Mouse (Mus musculus) heart, embryonic 15.5 days (tissue): ENCODE data around the gene Camta1. TPM values are rescaled to one million over a fixed set of nuclear protein-coding genes. Genes with fewer than 3 reads are reported as not detected.

Experiments used
- ATAC-seq: fragments of 200-750 bp; cut with Nextera tagmentation; replicated peaks from 2 replicates; pipeline ENCODE4 v1.8.0; 2017; ENCODE audit warnings: low read depth, moderate TSS enrichment; ENCODE audit not compliant: insufficient number of reproducible peaks, insufficient read depth, low FRiP score
- H3K27ac ChIP-seq: fragments of 300-500 bp; sonication (generic); 2 replicates; pipeline ENCODE4 v1.5.1; 2015; ENCODE audit warnings: mild to moderate bottlenecking, inconsistent platforms
- H3K27me3 ChIP-seq: fragments of 300-500 bp; sonication (generic); 2 replicates; pipeline ENCODE4 v1.6.1; 2015; ENCODE audit warnings: inconsistent platforms
- H3K36me3 ChIP-seq: fragments of 300-500 bp; sonication (generic); 2 replicates; pipeline ENCODE4 v1.6.1; 2015; ENCODE audit warnings: mild to moderate bottlenecking, inconsistent platforms
- H3K4me1 ChIP-seq: fragments of 300-500 bp; sonication (generic); replicated peaks from 2 replicates; pipeline ENCODE4 v1.6.1; 2015; ENCODE audit warnings: inconsistent platforms
- H3K4me2 ChIP-seq: fragments of 300-500 bp; sonication (generic); 2 replicates; pipeline ENCODE4 v1.6.1; 2015; ENCODE audit warnings: inconsistent platforms, mild to moderate bottlenecking, moderate library complexity
- H3K4me3 ChIP-seq: fragments of 300-500 bp; sonication (generic); 2 replicates; pipeline ENCODE4 v1.5.1; 2015; ENCODE audit warnings: mild to moderate bottlenecking, inconsistent platforms
- H3K9ac ChIP-seq: fragments of 300-500 bp; sonication (generic); 2 replicates; pipeline ENCODE4 v1.6.1; 2015; ENCODE audit warnings: mild to moderate bottlenecking, inconsistent platforms
- H3K9me3 ChIP-seq: fragments of 300-500 bp; sonication (generic); replicated peaks from 2 replicates; pipeline ENCODE4 v1.6.1; 2016; ENCODE audit warnings: inconsistent platforms
- WGBS: fragments of 180-500 bp; shearing (Covaris S2); methylation state at CpG from one replicate; pipeline ENCODE4 v1.1.7; 2015; ENCODE audit warnings: mixed read lengths; 5-methylcytosine and 5-hydroxymethylcytosine counted together
- polyA plus RNA-seq: library from polyadenylated mRNA; unstranded; fragments of >200 nt; fragmentation: Nextera tagmentation; extraction: Ambion mirVana; gene quantifications from 2 replicates; pipeline ENCODE4 v1.2.1, GENCODE M21; 2015

Gene Camta1
- polyA plus RNA-seq, 1 experiment from 2014 or later = 165 TPM

DNA sequence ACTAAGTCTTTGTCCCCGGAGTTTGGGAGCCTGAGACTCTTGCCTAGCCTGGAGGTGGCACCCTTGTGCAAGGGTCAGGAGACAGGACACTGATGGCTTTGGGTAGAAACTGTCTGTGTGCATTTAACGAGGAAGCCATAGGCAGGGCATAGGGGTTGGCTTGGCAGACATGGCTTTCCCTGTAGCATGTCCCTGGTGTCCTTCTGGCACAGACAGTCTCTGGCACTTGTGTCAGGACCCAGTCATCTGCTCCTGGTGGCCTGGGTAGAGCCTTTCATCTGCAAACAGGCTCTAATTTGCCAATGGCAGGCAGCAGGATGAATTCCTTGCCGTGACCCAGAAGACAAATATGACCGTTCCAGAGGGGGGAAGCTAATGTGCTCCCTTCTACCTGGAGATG, 700.7 kb downstream of the Camta1 start:
- no peak overlapping the region for H3K4me2 ChIP-seq
- no peaks in the 10 kb centered on the region for H3K9me3 ChIP-seq
- no peak overlapping the region for H3K9ac ChIP-seq
- no peak overlapping the region for H3K27ac ChIP-seq
- H3K4me1 ChIP-seq = peaks cover 9% of the 10 kb centered on the region
- H3K36me3 ChIP-seq = no peaks in the 10 kb centered on the region
- no peak for ATAC-seq
- peaks cover 43% of the 10 kb centered on the region; the same call in 1 of the 2 replicates for H3K27me3 ChIP-seq
- H3K4me3 ChIP-seq = no peak overlapping the region
- 53% methylated on average over 4 of the region's 4 CpGs for WGBS

DNA sequence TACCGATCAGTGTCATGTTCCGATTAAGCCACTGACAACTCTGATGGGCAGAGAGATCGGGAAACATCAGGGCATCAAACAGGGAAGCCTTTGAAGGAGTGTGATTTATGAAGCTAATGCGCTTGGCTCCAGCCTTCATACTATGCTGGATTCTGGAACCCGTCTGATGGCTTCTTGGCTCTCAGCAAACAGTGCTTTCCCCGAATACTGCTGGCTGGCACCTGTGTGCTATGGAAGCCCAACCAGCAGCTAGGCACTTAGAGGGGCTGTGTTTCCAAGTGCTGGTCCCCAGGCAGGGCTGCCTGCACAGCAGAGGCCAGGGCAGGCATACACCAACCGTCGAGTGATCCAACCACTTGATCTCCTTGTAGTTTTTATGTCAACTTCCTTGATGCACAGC, 701.2 kb downstream of the Camta1 start:
- Histone ChIP-seq H3K27me3 (peaks cover 43% of the 10 kb centered on the region; the same call in 1 of the 2 replicates), H3K36me3 (no peaks in the 10 kb centered on the region), H3K4me3 (no peak overlapping the region), H3K9me3 (no peaks in the 10 kb centered on the region), H3K27ac (no peak overlapping the region), H3K4me1 (peaks cover 5% of the 10 kb centered on the region), H3K4me2 (no peak overlapping the region), H3K9ac (no peak overlapping the region)
- ATAC-seq = no peak
- WGBS = 69% methylated on average over 8 of the region's 8 CpGs

DNA sequence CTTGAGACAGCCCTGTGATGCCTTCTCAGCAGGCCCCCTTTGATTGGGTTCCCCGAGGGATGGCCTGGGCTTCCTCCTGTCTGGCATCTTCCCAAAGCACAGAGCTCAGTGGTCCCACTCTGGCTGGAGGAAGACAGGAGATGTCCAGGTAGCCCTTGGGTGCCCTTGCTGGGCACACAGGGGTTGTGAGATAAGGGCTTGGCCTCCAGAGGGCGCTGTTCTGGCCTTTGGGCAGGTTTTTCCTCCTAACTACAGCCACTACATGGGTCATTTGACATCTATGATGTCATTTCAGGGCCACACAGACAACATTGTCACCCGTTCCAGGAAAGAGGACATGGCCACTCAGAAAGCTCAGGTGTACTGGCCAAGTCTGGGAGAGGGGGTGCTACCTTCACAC, 703.4 kb downstream of the Camta1 start:
- no peak overlapping the region for H3K4me3 ChIP-seq
- H3K27ac ChIP-seq = no peak overlapping the region
- ATAC-seq = no peak
- no peak overlapping the region for H3K4me2 ChIP-seq
- no peaks in the 10 kb centered on the region for H3K9me3 ChIP-seq
- no peak overlapping the region for H3K9ac ChIP-seq
- H3K27me3 ChIP-seq = peaks cover 39% of the 10 kb centered on the region; the same call in 1 of the 2 replicates
- 0 out of 2 replicates have a peak, but pooled peaks cover 2% of the 10 kb centered on the region for H3K4me1 ChIP-seq
- H3K36me3 ChIP-seq = no peaks in the 10 kb centered on the region
- 45% methylated on average over 3 of the region's 3 CpGs for WGBS

DNA sequence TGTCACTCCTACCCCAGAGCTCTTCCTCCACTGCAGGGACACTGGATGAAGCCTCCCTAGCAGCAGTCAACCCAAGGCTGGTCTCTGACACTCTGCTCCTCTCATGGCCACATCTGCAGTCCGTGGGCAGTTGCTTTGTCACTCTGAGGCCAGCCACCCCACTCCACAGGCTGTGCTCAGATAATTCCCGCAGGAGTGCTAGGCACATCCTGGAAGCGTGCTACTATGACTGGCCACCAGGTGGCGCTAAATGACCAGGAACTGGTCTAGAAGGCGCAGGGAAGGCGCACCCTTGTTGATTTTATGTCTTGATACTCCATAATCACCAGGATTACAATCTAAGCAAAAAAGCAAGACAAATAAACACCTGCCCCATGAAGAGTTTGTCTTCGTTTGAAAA, 704.8 kb downstream of the Camta1 start:
- H3K9me3 ChIP-seq = no peaks in the 10 kb centered on the region
- peaks cover 37% of the 10 kb centered on the region; the same call in 1 of the 2 replicates for H3K27me3 ChIP-seq
- 0 out of 2 replicates have a peak, but pooled peaks cover 2% of the 10 kb centered on the region for H3K4me1 ChIP-seq
- no peak for ATAC-seq
- H3K36me3 ChIP-seq = no peaks in the 10 kb centered on the region
- no peak overlapping the region for H3K9ac ChIP-seq
- H3K27ac ChIP-seq = no peak overlapping the region
- H3K4me2 ChIP-seq = no peak overlapping the region
- H3K4me3 ChIP-seq = no peak overlapping the region
- 3% methylated on average over 7 of the region's 7 CpGs for WGBS

DNA sequence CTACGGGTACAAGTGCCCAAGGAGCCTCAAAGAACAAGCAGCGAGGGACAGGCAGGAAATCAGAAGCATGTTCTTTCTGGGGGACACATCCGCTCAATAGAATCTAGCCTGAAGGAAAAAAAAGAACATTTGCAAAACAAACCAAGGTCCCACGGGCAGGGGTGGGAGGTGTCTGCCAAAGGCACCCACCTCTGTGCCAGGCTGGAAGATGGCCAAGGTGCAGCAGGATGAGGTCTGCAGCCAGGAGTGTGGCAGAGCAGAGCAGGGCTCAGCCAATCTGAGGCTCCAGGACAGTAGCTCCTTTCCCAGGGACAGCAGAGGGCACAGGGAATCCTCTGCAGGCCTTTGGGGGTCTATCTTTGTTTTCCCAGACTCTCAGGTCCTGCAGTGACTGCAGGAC, 706.1 kb downstream of the Camta1 start:
- WGBS = 61% methylated on average over 4 of the region's 4 CpGs
- no peak overlapping the region for H3K27ac ChIP-seq
- H3K27me3 ChIP-seq = peaks cover 35% of the 10 kb centered on the region; the same call in 1 of the 2 replicates
- H3K4me1 ChIP-seq = peaks cover 10% of the 10 kb centered on the region; the same call in 1 of the 2 replicates
- H3K9me3 ChIP-seq = no peaks in the 10 kb centered on the region
- H3K4me2 ChIP-seq = no peak overlapping the region
- no peak for ATAC-seq
- H3K9ac ChIP-seq = no peak overlapping the region
- H3K36me3 ChIP-seq = no peaks in the 10 kb centered on the region
- H3K4me3 ChIP-seq = no peak overlapping the region

DNA sequence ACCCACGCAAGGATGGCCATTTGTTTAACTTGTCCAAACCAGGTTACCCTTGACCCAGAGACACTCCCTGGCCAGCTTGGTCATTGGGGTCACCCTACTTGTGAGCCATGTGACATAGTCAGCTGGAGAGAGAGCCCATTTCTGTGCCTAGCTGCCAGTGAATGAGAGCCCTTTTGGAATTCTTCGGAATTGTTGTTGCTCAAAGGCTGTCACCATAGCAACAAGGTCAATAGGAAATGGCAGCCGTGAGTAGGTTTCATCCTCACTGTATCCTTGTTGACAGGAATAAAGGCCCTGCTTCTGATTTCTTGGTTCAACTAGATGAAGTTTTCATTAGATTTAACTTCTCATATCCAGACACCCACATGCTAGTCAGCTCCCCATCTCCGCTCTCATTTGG, 707.4 kb downstream of the Camta1 start:
- WGBS = 47% methylated on average over 4 of the region's 4 CpGs
- Histone ChIP-seq H3K36me3 (no peaks in the 10 kb centered on the region), H3K9ac (no peak overlapping the region), H3K4me2 (no peak overlapping the region), H3K9me3 (no peaks in the 10 kb centered on the region), H3K4me3 (no peak overlapping the region), H3K27me3 (peaks cover 35% of the 10 kb centered on the region), H3K4me1 (peaks cover 10% of the 10 kb centered on the region; the same call in 1 of the 2 replicates), H3K27ac (no peak overlapping the region)
- no peak for ATAC-seq

DNA sequence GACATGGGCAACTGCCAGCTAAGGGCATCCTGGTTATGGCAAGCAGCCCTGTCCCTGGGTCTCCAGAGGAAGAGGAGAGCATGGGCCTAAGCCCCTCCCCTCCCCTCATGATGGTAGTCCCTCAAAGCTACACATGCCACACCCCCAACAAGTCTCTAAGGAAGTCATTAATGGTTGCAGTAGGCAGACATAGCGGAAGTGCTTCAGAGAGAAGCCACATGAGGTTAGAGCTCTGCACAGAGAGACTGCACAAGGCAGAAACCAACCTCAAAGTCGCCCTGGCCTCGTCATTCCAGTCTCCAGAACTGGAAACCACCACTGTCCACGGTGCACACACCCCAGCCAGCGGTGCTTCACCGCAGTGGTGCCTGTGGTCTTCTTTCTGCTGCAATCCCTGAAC, 709.7 kb downstream of the Camta1 start:
- Histone ChIP-seq H3K4me2 (no peak overlapping the region), H3K36me3 (no peaks in the 10 kb centered on the region), H3K4me3 (no peak overlapping the region), H3K9ac (no peak overlapping the region), H3K4me1 (peaks cover 10% of the 10 kb centered on the region; the same call in 1 of the 2 replicates), H3K27me3 (peaks cover 39% of the 10 kb centered on the region), H3K27ac (no peak overlapping the region), H3K9me3 (no peaks in the 10 kb centered on the region)
- no peak; the same call in 1 of the 2 replicates for ATAC-seq
- WGBS = 69% methylated on average over 6 of the region's 6 CpGs

DNA sequence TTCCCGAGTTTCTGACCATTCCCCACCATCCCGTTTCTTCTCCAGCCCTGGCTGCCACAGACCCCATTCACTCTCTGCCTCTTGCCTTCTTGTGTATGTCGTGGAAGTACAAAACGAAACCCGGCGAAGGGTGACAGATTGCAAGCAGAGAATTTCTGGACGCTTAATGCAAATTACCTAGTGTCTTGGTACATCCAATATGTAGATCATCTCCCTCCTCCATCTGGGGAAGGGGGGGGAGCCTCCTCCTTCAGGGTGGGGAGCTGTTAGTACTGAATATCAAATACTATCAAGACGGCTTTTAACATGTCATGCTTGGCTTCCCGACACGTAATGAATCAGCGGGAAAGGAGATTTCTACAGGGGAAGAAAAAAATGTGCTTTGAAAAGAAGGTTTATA, 710.8 kb downstream of the Camta1 start:
- Histone ChIP-seq H3K27ac (no peak overlapping the region), H3K4me2 (no peak overlapping the region), H3K9ac (no peak overlapping the region), H3K9me3 (no peaks in the 10 kb centered on the region), H3K27me3 (peaks cover 30% of the 10 kb centered on the region), H3K4me3 (no peak overlapping the region), H3K36me3 (no peaks in the 10 kb centered on the region), H3K4me1 (peaks cover 8% of the 10 kb centered on the region; the same call in 1 of the 2 replicates)
- no peak for ATAC-seq
- WGBS = 72% methylated on average over 11 of the region's 11 CpGs

DNA sequence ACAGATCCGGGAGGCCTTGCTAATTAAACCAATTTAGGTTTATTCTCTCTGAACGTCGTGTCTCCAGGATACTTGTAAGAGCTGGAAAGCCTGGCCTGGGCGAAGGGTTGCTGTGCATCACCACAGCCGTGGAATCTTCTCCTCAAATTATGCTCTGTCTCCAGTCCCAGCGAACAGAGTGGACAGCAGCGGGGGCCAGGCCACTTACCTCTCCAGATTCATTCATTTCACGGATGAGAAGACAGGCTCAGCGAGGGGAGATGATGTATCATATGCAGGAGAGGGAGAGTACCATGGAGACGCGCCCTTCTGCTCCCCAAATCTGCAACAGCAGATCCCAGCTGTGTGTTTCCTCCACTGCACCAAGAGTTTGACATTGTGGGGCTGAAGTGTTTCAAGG, 711.6 kb downstream of the Camta1 start:
- H3K27me3 ChIP-seq = peaks cover 29% of the 10 kb centered on the region
- no peaks in the 10 kb centered on the region for H3K36me3 ChIP-seq
- H3K27ac ChIP-seq = no peak overlapping the region
- H3K4me3 ChIP-seq = no peak overlapping the region
- no peak overlapping the region for H3K4me2 ChIP-seq
- H3K9me3 ChIP-seq = no peaks in the 10 kb centered on the region
- ATAC-seq = no peak
- no peak overlapping the region for H3K9ac ChIP-seq
- 73% methylated on average over 11 of the region's 11 CpGs for WGBS
- peaks cover 8% of the 10 kb centered on the region; the same call in 1 of the 2 replicates for H3K4me1 ChIP-seq

DNA sequence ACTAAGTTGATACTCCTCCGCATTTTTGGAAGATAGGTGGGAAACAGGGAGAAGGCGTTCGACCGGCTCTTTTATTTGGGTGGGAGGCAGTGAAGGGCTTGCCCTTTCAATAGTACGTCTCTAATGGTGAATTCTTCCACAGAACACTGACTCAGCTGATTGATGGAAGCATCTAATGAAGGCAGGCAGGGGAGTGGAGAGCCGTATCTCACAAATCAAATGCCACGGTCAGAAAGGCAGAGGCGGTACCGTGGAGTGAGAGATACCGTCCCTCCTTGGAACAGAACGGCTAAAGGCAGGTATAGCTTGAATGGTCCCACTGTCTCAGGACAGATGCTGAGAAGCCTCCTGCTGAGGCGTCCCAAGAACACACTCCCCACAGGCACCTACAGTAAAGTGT, 714.1 kb downstream of the Camta1 start:
- peaks cover 19% of the 10 kb centered on the region for H3K27me3 ChIP-seq
- no peak overlapping the region for H3K4me2 ChIP-seq
- 44% methylated on average over 12 of the region's 12 CpGs for WGBS
- H3K9ac ChIP-seq = no peak overlapping the region
- no peak for ATAC-seq
- no peak overlapping the region for H3K4me3 ChIP-seq
- peaks cover 8% of the 10 kb centered on the region; the same call in 1 of the 2 replicates for H3K4me1 ChIP-seq
- no peaks in the 10 kb centered on the region for H3K36me3 ChIP-seq
- no peak overlapping the region for H3K27ac ChIP-seq
- no peaks in the 10 kb centered on the region for H3K9me3 ChIP-seq

DNA sequence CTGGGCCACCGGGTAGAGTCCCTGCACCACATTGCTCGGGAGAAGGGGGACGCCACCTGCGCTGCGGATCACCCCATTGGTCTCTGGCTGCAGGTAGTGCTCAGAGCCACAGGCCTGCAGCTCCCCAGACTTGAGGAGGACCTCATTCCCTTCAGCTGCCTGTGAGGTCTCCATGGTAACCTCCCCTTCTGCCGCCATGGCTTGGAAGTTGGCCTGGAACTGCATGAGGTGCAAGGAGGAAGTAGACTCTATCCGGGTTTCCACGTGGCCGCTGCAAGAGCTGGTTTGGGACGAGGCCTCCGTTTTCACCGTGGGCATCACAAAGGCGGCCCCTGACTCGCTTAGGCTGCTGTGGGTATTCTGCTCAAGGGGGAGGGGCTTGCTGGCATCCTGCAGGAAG, 717.6 kb downstream of the Camta1 start:
- Histone ChIP-seq H3K27me3 (peaks cover 17% of the 10 kb centered on the region; the same call in 1 of the 2 replicates), H3K4me3 (no peak overlapping the region), H3K36me3 (no peaks in the 10 kb centered on the region), H3K9ac (no peak overlapping the region), H3K9me3 (no peaks in the 10 kb centered on the region), H3K4me1 (peaks cover 26% of the 10 kb centered on the region), H3K4me2 (no peak overlapping the region), H3K27ac (no peak overlapping the region)
- no peak for ATAC-seq
- WGBS = 81% methylated on average over 14 of the region's 14 CpGs

DNA sequence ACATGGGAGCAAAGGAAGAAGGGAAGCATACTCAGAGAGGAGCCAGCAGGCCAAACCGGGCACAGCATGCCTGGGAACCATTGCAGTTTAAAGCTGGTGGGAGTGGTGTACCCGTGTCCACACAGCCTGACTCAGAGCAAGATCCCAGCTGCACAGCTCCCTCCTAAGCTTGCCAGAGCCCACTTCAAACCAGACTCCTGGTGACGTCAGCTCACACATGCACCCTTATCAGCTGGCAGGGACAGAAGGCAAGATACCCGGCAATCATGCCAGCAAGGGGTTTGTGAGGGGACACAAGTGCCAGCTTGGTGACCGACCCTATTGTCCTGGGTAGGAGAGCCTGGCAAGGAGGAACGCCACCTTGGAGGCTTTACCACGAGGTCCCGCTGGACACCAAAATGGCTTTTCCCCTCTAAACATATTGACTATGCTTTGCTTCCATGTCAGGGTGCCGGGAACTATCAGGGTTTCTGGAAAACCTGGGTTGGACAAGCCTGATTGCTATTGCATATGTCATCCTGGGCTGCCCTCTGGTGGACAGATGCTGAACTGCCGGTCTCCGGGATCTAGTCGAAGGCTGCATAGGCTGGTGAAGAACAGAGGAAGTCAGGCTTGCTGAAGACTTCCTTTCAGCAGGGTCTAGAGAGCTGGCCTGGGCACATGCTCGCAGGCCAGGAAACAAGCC, 720.3 kb downstream of the Camta1 start:
- 2% methylated on average over 13 of the region's 13 CpGs for WGBS
- no peaks in the 10 kb centered on the region for H3K9me3 ChIP-seq
- H3K27me3 ChIP-seq = peaks cover 12% of the 10 kb centered on the region; the same call in 1 of the 2 replicates
- H3K4me1 ChIP-seq = peaks cover 40% of the 10 kb centered on the region
- H3K4me3 ChIP-seq = peak overlapping the region; percentile 31
- ATAC-seq = peak; percentile 61
- no peaks in the 10 kb centered on the region for H3K36me3 ChIP-seq
- H3K4me2 ChIP-seq = peak overlapping the region; percentile 66
- no peak overlapping the region for H3K9ac ChIP-seq
- peak overlapping the region; percentile 85 for H3K27ac ChIP-seq
